Mouse (Mus musculus) heart, embryonic 14.5 days (tissue): ENCODE measurements around the gene Cotl1. TPM values are rescaled to one million over a fixed set of nuclear protein-coding genes. Genes with fewer than 3 reads are reported as not detected.

Experiments used
- ATAC-seq: fragments of 200-750 bp; cut with Nextera tagmentation; 2 replicates; pipeline ENCODE4 v1.8.0; 2017; ENCODE audit warnings: low read depth, moderate TSS enrichment; ENCODE audit not compliant: insufficient number of reproducible peaks, insufficient read depth, low FRiP score
- H3K27ac ChIP-seq, 2 experiments: fragments of 200-500 bp in 1 of 2; fragments of 300-500 bp in 1 of 2; sonication (generic) in 1 of 2; replicated peaks in 1 of 2; 2 replicates each; pipeline ENCODE4 v1.5.1; 2012 to 2014; ENCODE audit warnings: low read depth in 2 of 2, low read length in 2 of 2, control low read depth in 1 of 2, mild to moderate bottlenecking in 1 of 2, mixed read lengths in 1 of 2; ENCODE audit not compliant: control insufficient read depth in 1 of 2, insufficient read depth in 1 of 2
- H3K27me3 ChIP-seq: fragments of 300-500 bp; sonication (generic); 2 replicates; pipeline ENCODE4 v1.6.1; 2014; ENCODE audit warnings: mild to moderate bottlenecking, low read length, control low read depth; ENCODE audit not compliant: control insufficient read depth, insufficient read depth
- H3K36me3 ChIP-seq: fragments of 300-500 bp; sonication (generic); 2 replicates; pipeline ENCODE4 v1.6.1; 2014; ENCODE audit warnings: mild to moderate bottlenecking, control low read depth, low read length, mixed read lengths; ENCODE audit not compliant: control insufficient read depth, insufficient read depth
- H3K4me1 ChIP-seq, 2 experiments: fragments of 200-500 bp in 1 of 2; fragments of 300-500 bp in 1 of 2; sonication (generic) in 1 of 2; 2 replicates each; pipeline ENCODE4 v1.6.1; 2012 to 2014; ENCODE audit warnings: low read length in 2 of 2, control low read depth in 1 of 2, mixed read lengths in 1 of 2; ENCODE audit not compliant: control insufficient read depth in 2 of 2, insufficient read depth in 2 of 2
- H3K4me2 ChIP-seq: fragments of 300-500 bp; sonication (generic); 2 replicates; pipeline ENCODE4 v1.6.1; 2014; ENCODE audit warnings: mild to moderate bottlenecking, low read length
- H3K4me3 ChIP-seq, 2 experiments: fragments of 200-500 bp in 1 of 2; fragments of 300-500 bp in 1 of 2; sonication (generic) in 1 of 2; 2 replicates each; pipeline ENCODE4 v1.5.1; 2012 to 2014; ENCODE audit warnings: low read length in 2 of 2, mild to moderate bottlenecking in 2 of 2, control low read depth in 1 of 2, low read depth in 1 of 2, moderate library complexity in 1 of 2; ENCODE audit not compliant: control insufficient read depth in 1 of 2, insufficient read depth in 1 of 2
- H3K9ac ChIP-seq: fragments of 300-500 bp; sonication (generic); 2 replicates; pipeline ENCODE4 v1.6.1; 2014; ENCODE audit warnings: mild to moderate bottlenecking, low read length
- H3K9me3 ChIP-seq: fragments of 300-500 bp; sonication (generic); 2 replicates; pipeline ENCODE4 v1.6.1; 2016; ENCODE audit warnings: low read length, control low read depth; ENCODE audit not compliant: control insufficient read depth
- WGBS: fragments of 180-500 bp; shearing (Covaris S2); extraction: QIAGEN DNeasy Blood & Tissue Kit; methylation state at CpG from one replicate; pipeline ENCODE4 v1.1.7; 2014; 5-methylcytosine and 5-hydroxymethylcytosine counted together
- polyA plus RNA-seq: library from polyadenylated mRNA; unstranded; fragments of >200 nt; fragmentation: Nextera tagmentation; extraction: Ambion mirVana; gene quantifications from 2 replicates; pipeline ENCODE4 v1.2.1, GENCODE M21; 2014

The Cotl1 gene
- polyA plus RNA-seq, 1 experiment from 2014 or later = 75.9 TPM

GRCm38 (mm10) chr8:119819316-119819715 lies 21.0 kb downstream of the Cotl1 start:
- no peaks in the 10 kb centered on the region for H3K27me3 ChIP-seq
- no peak overlapping the region for H3K4me3 ChIP-seq
- ATAC-seq = no peak
- 0 out of 2 replicates have a peak, but pooled peaks cover 15% of the 10 kb centered on the region for H3K36me3 ChIP-seq
- H3K4me2 ChIP-seq = no peak overlapping the region
- H3K9ac ChIP-seq = no peak overlapping the region
- WGBS = 86% methylated on average over 7 of the region's 7 CpGs
- H3K9me3 ChIP-seq = no peaks in the 10 kb centered on the region
- H3K27ac ChIP-seq = no peak overlapping the region
- peaks cover 0 to 1% of the 10 kb centered on the region in 2 experiments; a peak in 2 of 4 replicates for H3K4me1 ChIP-seq

GRCm38 (mm10) chr8:119817446-119817845 lies 22.9 kb downstream of the Cotl1 start:
- H3K27ac ChIP-seq = no peak overlapping the region

GRCm38 (mm10) chr8:119816219-119816618 lies 24.1 kb downstream of the Cotl1 start:
- no peak overlapping the region for H3K4me2 ChIP-seq
- no peaks in the 10 kb centered on the region for H3K27me3 ChIP-seq
- no peak overlapping the region for H3K9ac ChIP-seq
- H3K36me3 ChIP-seq = 0 out of 2 replicates have a peak, but pooled peaks cover 4% of the 10 kb centered on the region
- H3K4me1 ChIP-seq = peaks cover 4 to 14% of the 10 kb centered on the region in 2 experiments; a peak in 2 of 4 replicates
- ATAC-seq = no peak
- 81% methylated on average over 6 of the region's 6 CpGs for WGBS
- no peaks in the 10 kb centered on the region for H3K9me3 ChIP-seq
- no peak overlapping the region for H3K27ac ChIP-seq
- H3K4me3 ChIP-seq = no peak overlapping the region

More at GRCm38 (mm10) chr8:119817446-119817845, 22.9 kb downstream of the Cotl1 start:
- H3K4me3 ChIP-seq = no peak overlapping the region
- WGBS = 54% methylated on average over 12 of the region's 12 CpGs
- H3K4me1 ChIP-seq = peaks cover 4 to 11% of the 10 kb centered on the region in 2 experiments; a peak in 2 of 4 replicates
- ATAC-seq = no peak
- no peaks in the 10 kb centered on the region for H3K27me3 ChIP-seq
- H3K36me3 ChIP-seq = 0 out of 2 replicates have a peak, but pooled peaks cover 14% of the 10 kb centered on the region
- no peak overlapping the region for H3K9ac ChIP-seq
- no peaks in the 10 kb centered on the region for H3K9me3 ChIP-seq
- H3K4me2 ChIP-seq = no peak overlapping the region

GRCm38 (mm10) chr8:119812650-119813431 lies 27.5 kb downstream of the Cotl1 start:
- ATAC-seq = no peak
- Histone ChIP-seq H3K4me2 (no peak overlapping the region), H3K9ac (no peak overlapping the region), H3K9me3 (no peaks in the 10 kb centered on the region), H3K27ac (no peak overlapping the region), H3K4me3 (no peak overlapping the region), H3K36me3 (peaks cover 7% of the 10 kb centered on the region), H3K27me3 (no peaks in the 10 kb centered on the region), H3K4me1 (peaks cover 4 to 14% of the 10 kb centered on the region in 2 experiments; a peak in 2 of 4 replicates)
- WGBS = 68% methylated on average over 12 of the region's 12 CpGs

GRCm38 (mm10) chr8:119811925-119812324 lies 28.4 kb downstream of the Cotl1 start:
- H3K4me1 ChIP-seq = peaks cover 4 to 14% of the 10 kb centered on the region in 2 experiments; a peak in 2 of 4 replicates
- no peaks in the 10 kb centered on the region for H3K27me3 ChIP-seq
- ATAC-seq = no peak
- no peak overlapping the region for H3K9ac ChIP-seq
- no peak overlapping the region for H3K4me2 ChIP-seq
- H3K9me3 ChIP-seq = no peaks in the 10 kb centered on the region
- no peak overlapping the region for H3K4me3 ChIP-seq
- 56% methylated on average over 6 of the region's 6 CpGs for WGBS
- H3K36me3 ChIP-seq = peaks cover 7% of the 10 kb centered on the region
- H3K27ac ChIP-seq = 0 out of 4 replicates have a peak overlapping the region, but pooled peaks of 1 of the 2 experiments have one; percentile 28

- peaks cover 7% of the 10 kb centered on the region for H3K36me3 ChIP-seq
- WGBS = 82% methylated on average over 14 of the region's 14 CpGs
Measured at GRCm38 (mm10) chr8:119810953-119811499, 29.3 kb downstream of the Cotl1 start.

GRCm38 (mm10) chr8:119810127-119810868 lies 30.0 kb downstream of the Cotl1 start:
- Histone ChIP-seq H3K4me1 (peaks cover 4 to 18% of the 10 kb centered on the region in 2 experiments; a peak in 2 of 4 replicates), H3K27me3 (no peaks in the 10 kb centered on the region), H3K27ac (no peak overlapping the region), H3K9me3 (no peaks in the 10 kb centered on the region), H3K9ac (no peak overlapping the region), H3K4me3 (no peak overlapping the region), H3K4me2 (no peak overlapping the region), H3K36me3 (peaks cover 7% of the 10 kb centered on the region)
- 82% methylated on average over 20 of the region's 23 CpGs for WGBS
- no peak for ATAC-seq

More at GRCm38 (mm10) chr8:119810953-119811499, 29.3 kb downstream of the Cotl1 start:
- peaks cover 4 to 18% of the 10 kb centered on the region in 2 experiments; a peak in 2 of 4 replicates for H3K4me1 ChIP-seq
- no peaks in the 10 kb centered on the region for H3K27me3 ChIP-seq
- H3K27ac ChIP-seq = no peak overlapping the region
- no peak overlapping the region for H3K4me2 ChIP-seq
- no peak overlapping the region for H3K9ac ChIP-seq
- no peaks in the 10 kb centered on the region for H3K9me3 ChIP-seq
- no peak for ATAC-seq
- H3K4me3 ChIP-seq = no peak overlapping the region
